Mouse (Mus musculus): Measurements from ENCODE around the gene Vmn1r63. TPM values are rescaled to one million over a fixed set of nuclear protein-coding genes. Genes with fewer than 3 reads are reported as not detected.
"Not testable (repeated sequence)": the region's sequence is repeated elsewhere in the genome, so short reads cannot be mapped to it uniquely, and the experiment has no call there.

The Vmn1r63 gene
- not detected in 2 replicates for polyA plus RNA-seq (2011; ENCODE audit: insufficient read depth, insufficient read length, low replicate concordance, missing spikeins)

DNA sequence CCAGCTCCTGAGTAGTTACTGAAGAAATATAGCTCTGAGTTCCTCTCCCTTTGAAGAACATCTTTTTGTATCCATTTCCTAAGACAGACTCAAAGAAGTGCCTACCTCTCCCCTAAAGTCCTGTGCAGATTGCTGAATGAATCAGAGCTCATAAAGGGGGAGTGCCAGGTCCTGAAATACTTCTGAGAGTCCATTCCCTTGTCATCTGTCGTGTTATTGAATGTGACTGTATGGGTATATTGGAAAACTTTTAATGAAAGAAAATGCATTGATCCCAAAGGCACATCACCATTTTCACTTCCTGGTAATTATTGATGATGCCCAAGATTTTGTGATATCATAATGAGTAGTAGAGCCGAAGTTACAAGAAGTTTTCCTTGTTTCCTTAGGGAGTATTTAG lies at the start of gene Vmn1r63:
Vmn1r63 (minus strand) TSS at position 101 of the 400 bp plus-strand sequence.
- not testable (repeated sequence) for H3K27ac ChIP-seq (ENCODE audit: control insufficient read depth, insufficient read depth, low read depth, low read length, poor library complexity); H3K4me1 ChIP-seq (ENCODE audit: control insufficient read depth, insufficient read depth, low read length); H3K4me3 ChIP-seq (replicated peaks; ENCODE audit: control insufficient read depth, low read depth, low read length)
- WGBS: no CpG with 5 or more reads among the region's 2 CpGs

Other genes with a start within 250 kb of the Vmn1r63 start
- gene Vmn1r61, start 192.2 kb downstream of the Vmn1r63 start, polyA plus RNA-seq (2011; ENCODE audit: insufficient read depth, insufficient read length, low replicate concordance, missing spikeins): 0.29 TPM in 1 of 2 replicates, not detected in the other
- gene Vmn1r62, start 131.8 kb downstream of the Vmn1r63 start, polyA plus RNA-seq (2011; ENCODE audit: insufficient read depth, insufficient read length, low replicate concordance, missing spikeins): not detected in 2 replicates
- gene Vmn1r64, start 79.1 kb upstream of the Vmn1r63 start, polyA plus RNA-seq (2011; ENCODE audit: insufficient read depth, insufficient read length, low replicate concordance, missing spikeins): not detected in 2 replicates
- not detected in 2 replicates for gene Vmn1r65, start 205.6 kb upstream of the Vmn1r63 start, polyA plus RNA-seq (2011; ENCODE audit: insufficient read depth, insufficient read length, low replicate concordance, missing spikeins)
- not detected in 2 replicates for gene Nlrp4c, start 239.7 kb upstream of the Vmn1r63 start, polyA plus RNA-seq (2011; ENCODE audit: insufficient read depth, insufficient read length, low replicate concordance, missing spikeins)